Mouse (Mus musculus): ENCODE measurements at regions not wholly inside any gene's neighbourhood (a gene's known extent, or its start where the extent isn't known, plus 50 kb on each side); places are given as distances from the start of the nearest gene placed in this dataset.

- no peak for DNase-seq (ENCODE audit: low read depth, low spot score)
These were observed 2134.9 kb upstream of the Lrrc6 start for GRCm38 (mm10) chr15:68635633-68636032.

GRCm38 (mm10) chr15:68626976-68627375 is 2126.3 kb upstream of the Lrrc6 start:
- DNase-seq (ENCODE audit: low read depth, low spot score): no peak

GRCm38 (mm10) chr15:68624831-68625230 is 2124.1 kb upstream of the Lrrc6 start:
- no peak for DNase-seq (ENCODE audit: low read depth, low spot score)

GRCm38 (mm10) chr15:68620417-68621214 is 2119.9 kb upstream of the Lrrc6 start:
- DNase-seq (ENCODE audit: low read depth, low spot score): no peak

GRCm38 (mm10) chr15:68606110-68606791 is 2105.5 kb upstream of the Lrrc6 start:
- DNase-seq (ENCODE audit: low read depth, low spot score): no peak

GRCm38 (mm10) chr15:68605478-68605877 is 2104.8 kb upstream of the Lrrc6 start:
- no peak for DNase-seq (ENCODE audit: low read depth, low spot score)

GRCm38 (mm10) chr15:68582177-68582576 is 2081.5 kb upstream of the Lrrc6 start:
- no peak for DNase-seq (ENCODE audit: low read depth, low spot score)

GRCm38 (mm10) chr15:68579486-68579885 is 2078.8 kb upstream of the Lrrc6 start:
- no peak for DNase-seq (ENCODE audit: low read depth, low spot score)

GRCm38 (mm10) chr15:68560654-68561053 is 2059.9 kb upstream of the Lrrc6 start:
- no peak for DNase-seq (ENCODE audit: low read depth, low spot score)

GRCm38 (mm10) chr15:68556133-68556532 is 2055.4 kb upstream of the Lrrc6 start:
- DNase-seq (ENCODE audit: low read depth, low spot score): no peak

- no peak for DNase-seq (ENCODE audit: low read depth, low spot score)
These were observed 2035.3 kb upstream of the Lrrc6 start for GRCm38 (mm10) chr15:68536055-68536325.

GRCm38 (mm10) chr15:68535297-68536054 is 2034.8 kb upstream of the Lrrc6 start:
- DNase-seq (ENCODE audit: low read depth, low spot score): no peak

GRCm38 (mm10) chr15:68520759-68521158 is 2020.0 kb upstream of the Lrrc6 start:
- DNase-seq (ENCODE audit: low read depth, low spot score): no peak

GRCm38 (mm10) chr15:68512431-68512830 is 2011.7 kb upstream of the Lrrc6 start:
- no peak for DNase-seq (ENCODE audit: low read depth, low spot score)

- no peak for DNase-seq (ENCODE audit: low read depth, low spot score)
These were observed 2007.5 kb upstream of the Lrrc6 start for GRCm38 (mm10) chr15:68508190-68508589.

- no peak for DNase-seq (ENCODE audit: low read depth, low spot score)
These were observed 2005.4 kb upstream of the Lrrc6 start for GRCm38 (mm10) chr15:68506093-68506492.

GRCm38 (mm10) chr15:68496438-68496837 is 1995.7 kb upstream of the Lrrc6 start:
- no peak for DNase-seq (ENCODE audit: low read depth, low spot score)

- DNase-seq (ENCODE audit: low read depth, low spot score): no peak
These were observed 1984.1 kb upstream of the Lrrc6 start for GRCm38 (mm10) chr15:68484789-68485188.

GRCm38 (mm10) chr15:68477745-68478144 is 1977.0 kb upstream of the Lrrc6 start:
- no peak for DNase-seq (ENCODE audit: low read depth, low spot score)

- DNase-seq (ENCODE audit: low read depth, low spot score): no peak
These were observed 1971.2 kb upstream of the Lrrc6 start for GRCm38 (mm10) chr15:68471928-68472327.

GRCm38 (mm10) chr15:68462851-68463250 is 1962.1 kb upstream of the Lrrc6 start:
- DNase-seq (ENCODE audit: low read depth, low spot score): no peak

- DNase-seq (ENCODE audit: low read depth, low spot score): no peak
These were observed 1956.5 kb upstream of the Lrrc6 start for GRCm38 (mm10) chr15:68457239-68457638.

GRCm38 (mm10) chr15:68451971-68452370 is 1951.3 kb upstream of the Lrrc6 start:
- no peak for DNase-seq (ENCODE audit: low read depth, low spot score)

All from ZHBTc4 (cell line).